Mouse (Mus musculus) ES-Bruce4 (cell line): ENCODE results near the gene Pcyox1.

Source experiments
- CTCF ChIP-seq: IDR thresholded peaks from one replicate; pipeline ENCODE4 v1.8.1; 2011; ENCODE audit warnings: low read depth, low read length
- POLR2A ChIP-seq: IDR thresholded peaks from one replicate; pipeline ENCODE4 v1.8.1; 2011; ENCODE audit warnings: low read length; ENCODE audit not compliant: insufficient read depth

GRCm38 (mm10) chr6:86399995-86400394, 3.0 kb upstream of the Pcyox1 start:
- TF ChIP-seq CTCF (no peak), POLR2A (no peak)
